Mouse (Mus musculus) kidney, embryonic 16.5 days (tissue): ENCODE results near the gene Mis18a. TPM values are rescaled to one million over a fixed set of nuclear protein-coding genes. Genes with fewer than 3 reads are reported as not detected.

ENCODE experiments used
- ATAC-seq: fragments of 200-750 bp; cut with Nextera tagmentation; 2 replicates; pipeline ENCODE4 v1.8.0; 2017; ENCODE audit warnings: moderate TSS enrichment; ENCODE audit not compliant: low FRiP score, low TSS enrichment
- H3K27ac ChIP-seq: fragments of 300-500 bp; sonication (generic); 2 replicates; pipeline ENCODE4 v1.5.1; 2014; ENCODE audit warnings: low read length
- H3K27me3 ChIP-seq: fragments of 300-500 bp; sonication (generic); 2 replicates; pipeline ENCODE4 v1.6.1; 2014; ENCODE audit warnings: low read length, control low read depth, mixed read lengths; ENCODE audit not compliant: insufficient read depth
- H3K36me3 ChIP-seq: fragments of 300-500 bp; sonication (generic); 2 replicates; pipeline ENCODE4 v1.6.1; 2014; ENCODE audit warnings: low read length, control low read depth, mixed read lengths; ENCODE audit not compliant: insufficient read depth
- H3K4me1 ChIP-seq: fragments of 300-500 bp; sonication (generic); 2 replicates; pipeline ENCODE4 v1.6.1; 2014; ENCODE audit warnings: low read length, control low read depth, mixed read lengths; ENCODE audit not compliant: insufficient read depth
- H3K4me2 ChIP-seq: fragments of 300-500 bp; sonication (generic); replicated peaks from 2 replicates; pipeline ENCODE4 v1.6.1; 2014; ENCODE audit warnings: low read depth, low read length
- H3K4me3 ChIP-seq: fragments of 300-500 bp; sonication (generic); 2 replicates; pipeline ENCODE4 v1.5.1; 2014; ENCODE audit warnings: mild to moderate bottlenecking, low read length
- H3K9ac ChIP-seq: fragments of 300-500 bp; sonication (generic); replicated peaks from 2 replicates; pipeline ENCODE4 v1.6.1; 2014; ENCODE audit warnings: low read length
- H3K9me3 ChIP-seq: fragments of 300-500 bp; sonication (generic); 2 replicates; pipeline ENCODE4 v1.6.1; 2016; ENCODE audit warnings: low read length, control low read depth
- WGBS: fragments of 180-500 bp; shearing (Covaris S2); extraction: QIAGEN DNeasy Blood & Tissue Kit; methylation state at CpG from one replicate; pipeline ENCODE4 v1.1.7; 2014; 5-methylcytosine and 5-hydroxymethylcytosine counted together
- polyA plus RNA-seq: library from polyadenylated mRNA; unstranded; fragments of >200 nt; fragmentation: Nextera tagmentation; extraction: Ambion mirVana; gene quantifications from 2 replicates; pipeline ENCODE4 v1.2.1, GENCODE M21; 2015

Mis18a gene
- polyA plus RNA-seq, 1 experiment from 2014 or later: 64.9 TPM

- no peak overlapping the region for H3K9ac ChIP-seq
- no peak overlapping the region for H3K4me3 ChIP-seq
- ATAC-seq: no peak
- H3K36me3 ChIP-seq: no peaks in the 10 kb centered on the region; the same call in 1 of the 2 replicates
- H3K4me2 ChIP-seq: no peak overlapping the region
- no peaks in the 10 kb centered on the region for H3K9me3 ChIP-seq
- H3K4me1 ChIP-seq: 0 out of 2 replicates have a peak, but pooled peaks cover 5% of the 10 kb centered on the region
- H3K27ac ChIP-seq: no peak overlapping the region
- WGBS: 96% methylated on average over 7 of the region's 7 CpGs
- H3K27me3 ChIP-seq: no peaks in the 10 kb centered on the region
Observed at GRCm38 (mm10) chr16:90748169-90748568, 21.0 kb upstream of the Mis18a start.

- Histone ChIP-seq H3K4me2 (no peak overlapping the region), H3K9ac (no peak overlapping the region), H3K9me3 (no peaks in the 10 kb centered on the region), H3K27me3 (no peaks in the 10 kb centered on the region), H3K27ac (no peak overlapping the region), H3K4me1 (0 out of 2 replicates have a peak, but pooled peaks cover 5% of the 10 kb centered on the region), H3K4me3 (no peak overlapping the region), H3K36me3 (no peaks in the 10 kb centered on the region)
- no peak for ATAC-seq
- WGBS: 91% methylated on average over 6 of the region's 6 CpGs
Observed at GRCm38 (mm10) chr16:90747143-90747542, 19.9 kb upstream of the Mis18a start.

GRCm38 (mm10) chr16:90738092-90738956, 11.1 kb upstream of the Mis18a start, which contains the start of gene Mrap:
Gene Mrap (plus strand): TSS chr16:90738207.
- H3K27ac ChIP-seq: no peak within 1 kb of the TSS
- H3K27me3 ChIP-seq: no peaks in the 10 kb centered on the region
- 87% methylated on average over 26 of the region's 26 CpGs for WGBS
- H3K9ac ChIP-seq: no peak within 1 kb of the TSS
- H3K4me1 ChIP-seq: no peaks in the 10 kb centered on the region
- H3K4me3 ChIP-seq: no peak within 1 kb of the TSS
- no peaks in the 10 kb centered on the region for H3K36me3 ChIP-seq
- ATAC-seq: no peak
- H3K9me3 ChIP-seq: no peaks in the 10 kb centered on the region
- no peak within 1 kb of the TSS for H3K4me2 ChIP-seq

- no peak overlapping the region for H3K4me3 ChIP-seq
- no peak overlapping the region for H3K4me2 ChIP-seq
- no peaks in the 10 kb centered on the region for H3K4me1 ChIP-seq
- H3K27me3 ChIP-seq: no peaks in the 10 kb centered on the region
- H3K36me3 ChIP-seq: no peaks in the 10 kb centered on the region
- H3K9ac ChIP-seq: no peak overlapping the region
- 0 out of 2 replicates have a peak, but pooled peaks cover 4% of the 10 kb centered on the region for H3K9me3 ChIP-seq
- WGBS: 46% methylated on average over 10 of the region's 10 CpGs
- ATAC-seq: no peak
- H3K27ac ChIP-seq: no peak overlapping the region
Observed at GRCm38 (mm10) chr16:90736672-90737270, 9.6 kb upstream of the Mis18a start.

- Histone ChIP-seq H3K4me1 (no peaks in the 10 kb centered on the region), H3K27me3 (no peaks in the 10 kb centered on the region), H3K4me2 (no peak overlapping the region), H3K27ac (no peak overlapping the region), H3K36me3 (no peaks in the 10 kb centered on the region), H3K9me3 (peaks cover 9% of the 10 kb centered on the region), H3K4me3 (no peak overlapping the region), H3K9ac (no peak overlapping the region)
- 56% methylated on average over 4 of the region's 4 CpGs for WGBS
- ATAC-seq: no peak
Observed at GRCm38 (mm10) chr16:90735611-90736010, 8.4 kb upstream of the Mis18a start.

- Histone ChIP-seq H3K4me2 (peak overlapping the region; percentile 92), H3K4me3 (peak overlapping the region; percentile 98), H3K27ac (no peak overlapping the region), H3K4me1 (peaks cover 8% of the 10 kb centered on the region), H3K9me3 (peaks cover 4% of the 10 kb centered on the region), H3K27me3 (no peaks in the 10 kb centered on the region), H3K36me3 (peaks cover 11% of the 10 kb centered on the region; the same call in 1 of the 2 replicates), H3K9ac (peak overlapping the region; percentile 83)
- 5% methylated on average over 38 of the region's 38 CpGs for WGBS
- peak; percentile 61 for ATAC-seq
Observed at GRCm38 (mm10) chr16:90726600-90727227, 490 bp downstream of the Mis18a start.

- Histone ChIP-seq H3K36me3 (peaks cover 32% of the 10 kb centered on the region), H3K27me3 (no peaks in the 10 kb centered on the region), H3K4me1 (peaks cover 8% of the 10 kb centered on the region), H3K4me2 (no peak overlapping the region), H3K9me3 (no peaks in the 10 kb centered on the region), H3K9ac (no peak overlapping the region), H3K27ac (no peak overlapping the region), H3K4me3 (no peak overlapping the region)
- 96% methylated on average over 4 of the region's 4 CpGs for WGBS
- ATAC-seq: no peak
Observed at GRCm38 (mm10) chr16:90724051-90724450, 3.2 kb downstream of the Mis18a start.

- no peak for ATAC-seq
- peaks cover 17% of the 10 kb centered on the region; the same call in 1 of the 2 replicates for H3K4me1 ChIP-seq
- no peaks in the 10 kb centered on the region for H3K27me3 ChIP-seq
- H3K4me2 ChIP-seq: no peak overlapping the region
- WGBS: 66% methylated on average over 12 of the region's 12 CpGs
- H3K9me3 ChIP-seq: no peaks in the 10 kb centered on the region
- no peaks in the 10 kb centered on the region for H3K36me3 ChIP-seq
- H3K4me3 ChIP-seq: no peak overlapping the region
- H3K9ac ChIP-seq: no peak overlapping the region
- no peak overlapping the region for H3K27ac ChIP-seq
Observed at GRCm38 (mm10) chr16:90710313-90710712, 16.9 kb downstream of the Mis18a start.

GRCm38 (mm10) chr16:90709711-90710289, 17.4 kb downstream of the Mis18a start:
- Histone ChIP-seq H3K9ac (no peak overlapping the region), H3K36me3 (no peaks in the 10 kb centered on the region), H3K27ac (no peak overlapping the region), H3K9me3 (no peaks in the 10 kb centered on the region), H3K4me3 (no peak overlapping the region), H3K4me1 (peaks cover 17% of the 10 kb centered on the region; the same call in 1 of the 2 replicates), H3K27me3 (no peaks in the 10 kb centered on the region), H3K4me2 (no peak overlapping the region; the same call in 1 of the 2 replicates)
- WGBS: 46% methylated on average over 17 of the region's 17 CpGs
- ATAC-seq: no peak
